Mouse (Mus musculus) left cerebral cortex, adult 2 months (tissue): ENCODE measurements around the gene Plscr3. TPM values are rescaled to one million over a fixed set of nuclear protein-coding genes. Genes with fewer than 3 reads are reported as not detected.

ENCODE experiments used
- DNase-seq, 2 experiments: peaks; one replicate each; pipeline ENCODE4 v3.0.0; 2021 to 2022; ENCODE audit warnings: low spot score in 2 of 2, mixed read lengths in 1 of 2; ENCODE audit errors: extremely low spot score in 1 of 2
- H3K27ac ChIP-seq: fragments of 200-600 bp; 2 replicates; pipeline ENCODE4 v1.8.1; 2022
- H3K4me3 ChIP-seq: fragments of 200-600 bp; 2 replicates; pipeline ENCODE4 v1.8.1; 2022
- CTCF ChIP-seq: fragments of 200-600 bp; IDR thresholded peaks from 2 replicates; pipeline ENCODE4 v1.8.1; 2022; ENCODE audit warnings: antibody characterized with exemption, mild to moderate bottlenecking, moderate library complexity
- intact Hi-C: fragments of 180-260 bp; cut with DNase I; formaldehyde crosslinking; loops from one replicate; pipeline ENCODE4 v1.15.1; 2025
- total RNA-seq, 2 experiments: library from RNA; stranded (reverse); gene quantifications; 2 replicates each; pipeline ENCODE4 v1.2.3; 2021

Gene Plscr3
- total RNA-seq, 2 experiments from 2014 or later, result 19.5 to 22.5 TPM

DNA sequence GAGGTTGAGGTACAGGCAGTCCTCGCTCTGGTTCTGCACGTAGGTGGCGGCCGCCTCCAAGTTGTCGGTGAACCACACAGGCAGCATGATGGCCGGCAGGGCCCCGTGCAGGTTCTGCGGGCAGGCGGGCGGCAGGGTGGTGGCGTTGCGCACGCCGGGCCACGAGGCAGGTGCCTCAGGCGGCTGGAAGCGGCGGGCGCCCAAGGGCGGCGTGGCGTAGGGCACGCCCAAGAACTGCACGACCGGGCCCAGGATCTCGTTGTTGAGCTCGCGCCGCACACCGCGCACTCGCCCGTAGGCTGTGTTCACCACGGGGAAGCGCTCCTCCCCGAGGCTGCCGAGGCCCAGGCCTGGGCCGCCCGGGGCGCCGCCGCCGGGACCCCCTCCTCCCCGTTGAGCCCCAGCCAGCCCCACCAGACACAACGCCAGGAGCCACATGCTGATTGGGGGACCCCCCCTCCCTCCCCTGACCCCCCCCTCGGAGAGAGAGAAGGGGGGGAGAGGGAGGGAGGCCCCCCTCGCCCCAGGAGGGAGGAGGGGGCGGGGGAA is 12.1 kb upstream of the Plscr3 start:
- TF ChIP-seq CTCF, result no peak
- no peak overlapping the region for H3K27ac ChIP-seq
- DNase-seq, result peak in 1 of 2 experiments; percentile 38
- H3K4me3 ChIP-seq, result peak overlapping the region; percentile 67
- intact Hi-C loops, result loop anchor here (2.0 kb wide), 1 partner anchor 67 kb away; no protein-coding TSS in a partner anchor

GRCm38 (mm10) chr11:69835326-69835965 is 10.7 kb upstream of the Plscr3 start:
- no peak for TF ChIP-seq CTCF
- Histone ChIP-seq H3K27ac (peak overlapping the region; percentile 95), H3K4me3 (peak overlapping the region; percentile 67)
- DNase-seq, result no peak
- intact Hi-C loops, result loop anchor here (2.0 to 5.0 kb wide), 3 partner anchors 67 to 153 kb away; partner anchors contain the start of genes 2810408A11Rik, Neurl4 and Senp3

DNA sequence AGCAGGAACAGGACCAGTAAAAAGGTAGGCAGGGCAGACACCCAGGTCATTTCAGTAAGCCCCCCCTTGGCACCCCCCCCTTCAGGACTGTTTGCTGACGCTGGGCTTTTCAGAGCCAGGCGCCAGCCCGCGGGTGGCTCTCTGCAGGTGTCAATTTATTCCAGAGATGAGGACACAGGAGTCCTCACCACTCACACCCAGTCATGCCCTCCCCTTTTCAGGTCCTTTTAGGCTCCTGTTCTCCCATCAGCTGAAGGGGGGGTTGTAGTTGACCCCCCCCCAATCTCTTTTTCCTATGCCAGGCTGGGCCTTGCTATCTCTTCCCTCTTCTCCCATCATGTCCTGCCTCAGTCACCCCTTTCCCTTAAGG is 10.2 kb upstream of the Plscr3 start:
- DNase-seq, result no peak
- intact Hi-C loops, result loop anchor here (1.0 to 5.0 kb wide), 6 partner anchors 33 to 154 kb away; partner anchors contain the start of genes 2810408A11Rik, Neurl4, Senp3 and Slc35g3
- peak overlapping the region; percentile 67 for H3K4me3 ChIP-seq
- no peak for TF ChIP-seq CTCF
- H3K27ac ChIP-seq, result peak overlapping the region; percentile 95

DNA sequence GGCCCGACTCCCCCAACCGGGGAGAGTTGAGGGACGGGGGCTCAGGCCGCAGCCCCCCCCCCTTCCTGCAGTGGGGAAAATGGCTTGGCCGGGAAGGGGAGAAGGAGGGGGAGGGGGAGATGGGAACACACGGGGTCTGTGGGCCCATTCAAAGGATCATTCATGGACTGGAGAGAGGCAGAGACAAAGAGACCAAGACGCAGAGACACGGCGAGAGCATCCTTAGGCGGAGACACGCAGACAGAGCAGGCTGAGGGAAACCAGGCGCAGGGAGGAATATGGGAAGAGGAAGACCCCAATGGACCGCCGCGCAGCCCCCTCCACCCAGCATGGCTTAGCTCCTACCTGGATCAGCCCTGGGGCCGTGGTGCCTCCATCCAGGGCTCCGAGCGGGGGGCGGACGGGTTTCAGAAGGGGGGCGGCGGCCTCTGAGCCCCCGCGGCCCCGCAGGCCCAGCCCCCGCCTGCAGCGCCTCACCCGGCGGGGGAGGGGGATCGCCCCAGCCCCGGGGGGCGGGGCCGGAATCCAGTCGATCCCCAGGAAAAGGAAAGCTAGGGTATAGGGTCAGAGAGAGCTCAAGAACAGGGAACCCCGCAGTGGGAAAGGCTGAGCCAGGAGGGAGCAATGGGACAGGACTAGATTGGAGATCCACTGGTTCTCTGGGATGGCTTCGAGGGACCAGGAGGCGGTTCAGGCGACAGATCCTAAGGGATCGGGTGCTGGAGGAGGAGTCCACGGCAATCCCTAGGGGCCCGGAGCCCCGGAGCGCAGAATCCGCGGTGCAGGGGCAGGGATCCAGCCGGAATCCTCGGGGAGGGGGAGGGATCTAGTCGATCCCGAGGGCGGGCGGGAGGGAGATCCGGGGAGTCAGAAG is 9.2 kb upstream of the Plscr3 start:
- peak overlapping the region; percentile 67 for H3K4me3 ChIP-seq
- TF ChIP-seq CTCF, result no peak
- H3K27ac ChIP-seq, result peak overlapping the region; percentile 95
- DNase-seq, result peak; percentile 59 to 62
- intact Hi-C loops, result loop anchor here (1.0 to 5.0 kb wide), 5 partner anchors 34 to 155 kb away; partner anchors contain the start of genes 2810408A11Rik, Neurl4, Senp3 and Slc35g3

- DNase-seq, result peak in 1 of 2 experiments; percentile 82
- H3K4me3 ChIP-seq, result peak within 1 kb of the TSS; percentile 67
- peak within 1 kb of the TSS; percentile 95 for H3K27ac ChIP-seq
- intact Hi-C loops, result loop anchor here (2.0 to 5.0 kb wide), 4 partner anchors 35 to 155 kb away; partner anchors contain the start of genes 2810408A11Rik, Neurl4 and Senp3
- no peak; the same call in 1 of the 2 replicates for TF ChIP-seq CTCF
Observed at GRCm38 (mm10) chr11:69837604-69837951, 8.6 kb upstream of the Plscr3 start, which contains the start of gene Nlgn2. Gene Nlgn2, minus strand, starts transcription at chr11:69837784.

- intact Hi-C loops, result loop anchor here (2.0 to 5.0 kb wide), 4 partner anchors 35 to 156 kb away; partner anchors contain the start of genes 2810408A11Rik, Neurl4 and Senp3
- peak; percentile 93 to 95 for DNase-seq
- TF ChIP-seq CTCF, result no peak
- Histone ChIP-seq H3K27ac (peak within 1 kb of the TSS; percentile 95), H3K4me3 (peak within 1 kb of the TSS; percentile 67)
Observed at GRCm38 (mm10) chr11:69837952-69838713, 8.0 kb upstream of the Plscr3 start, which contains the start of gene Tmem256. Gene Tmem256, plus strand, starts transcription at chr11:69838514.

DNA sequence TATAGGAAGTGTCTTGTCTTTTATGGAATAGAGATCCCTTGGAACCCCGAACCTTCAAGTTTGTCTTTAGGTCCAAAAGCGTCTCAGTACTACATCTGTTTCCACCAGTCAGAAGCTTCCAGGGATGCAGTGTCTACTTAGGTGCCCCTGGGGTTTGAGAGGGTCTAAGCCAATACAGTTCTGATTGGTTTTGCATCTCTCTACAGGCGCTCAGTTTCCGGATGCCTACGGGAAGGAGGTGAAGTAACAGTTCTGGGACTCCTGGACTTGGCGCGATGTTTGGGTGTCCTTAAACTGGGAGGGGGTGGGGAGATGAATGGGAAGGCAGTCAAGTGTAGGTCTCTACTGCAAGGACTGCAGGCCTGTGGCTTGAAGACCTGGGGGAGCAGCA is 7.5 kb upstream of the Plscr3 start:
- H3K4me3 ChIP-seq, result peak overlapping the region; percentile 67
- DNase-seq, result no peak
- no peak for TF ChIP-seq CTCF
- intact Hi-C loops, result loop anchor here (5.0 kb wide), 2 partner anchors 64 to 156 kb away; partner anchors contain the start of genes 2810408A11Rik, Neurl4 and Senp3
- H3K27ac ChIP-seq, result peak overlapping the region; percentile 94

DNA sequence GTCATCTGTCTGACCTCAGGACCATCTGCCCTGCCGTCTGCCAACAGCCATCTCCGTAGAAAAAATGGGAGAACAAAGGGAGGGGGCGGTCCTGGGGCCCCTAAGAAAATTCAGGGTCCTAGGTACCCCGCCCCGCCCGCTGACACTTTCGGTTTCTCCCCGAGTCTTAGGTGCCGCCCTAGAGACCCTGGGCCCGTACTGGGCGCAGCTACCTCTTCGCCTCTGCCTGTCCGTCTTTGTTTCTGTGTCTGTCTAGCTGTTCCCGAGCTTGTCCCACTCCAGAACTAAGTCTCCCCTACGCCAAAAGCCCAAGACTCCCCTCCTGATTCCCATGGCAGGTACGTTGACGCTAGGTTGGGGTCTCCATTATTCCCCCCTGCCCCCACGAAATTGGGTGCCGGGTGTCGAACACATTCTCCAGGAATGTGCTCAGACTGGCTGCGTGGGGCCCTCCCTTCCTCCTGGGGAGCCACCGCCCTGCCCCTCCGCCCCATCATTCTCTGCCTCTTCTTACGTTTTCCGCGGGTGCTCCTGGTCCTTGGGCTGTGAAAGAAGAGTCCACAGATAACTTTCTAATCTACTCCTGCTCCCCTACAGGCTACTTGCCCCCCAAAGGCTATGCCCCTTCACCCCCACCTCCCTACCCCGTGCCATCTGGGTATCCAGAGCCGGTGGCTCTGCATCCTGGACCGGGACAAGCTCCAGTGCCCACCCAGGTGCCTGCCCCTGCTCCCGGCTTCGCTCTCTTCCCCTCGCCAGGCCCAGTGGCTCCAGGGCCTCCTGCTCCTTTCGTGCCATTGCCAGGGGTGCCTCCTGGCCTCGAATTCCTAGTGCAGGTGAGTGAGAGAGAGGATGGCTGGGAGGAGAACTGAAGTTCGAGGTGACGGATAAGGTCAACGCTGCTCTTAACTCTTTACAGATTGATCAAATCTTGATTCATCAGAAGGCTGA is 837 bp downstream of the Plscr3 start:
- Histone ChIP-seq H3K4me3 (peak overlapping the region; percentile 82), H3K27ac (peak overlapping the region; percentile 88)
- intact Hi-C loops, result no loop called here
- no peak for TF ChIP-seq CTCF
- DNase-seq, result no peak

GRCm38 (mm10) chr11:69848021-69848420 is 1.8 kb downstream of the Plscr3 start:
- no peak overlapping the region for H3K27ac ChIP-seq
- TF ChIP-seq CTCF, result no peak
- intact Hi-C loops, result no loop called here
- no peak for DNase-seq
- no peak overlapping the region for H3K4me3 ChIP-seq

GRCm38 (mm10) chr11:69849128-69849527 is 3.0 kb downstream of the Plscr3 start:
- TF ChIP-seq CTCF, result no peak
- intact Hi-C loops, result no loop called here

More at GRCm38 (mm10) chr11:69849128-69849527, 3.0 kb downstream of the Plscr3 start:
- DNase-seq, result no peak
- no peak overlapping the region for H3K27ac ChIP-seq
- no peak overlapping the region for H3K4me3 ChIP-seq
